Mouse (Mus musculus) ZHBTc4 (cell line): ENCODE data around the gene Vamp3.
A peak's percentile ranks its signal among the peaks of the same experiment; 100 is the strongest.

Experiments used
- DNase-seq: peaks from one replicate; pipeline ENCODE4 v3.0.0-alpha.2; 2011; ENCODE audit warnings: low read depth, low spot score

Gene Vamp3

GRCm38 (mm10) chr4:151057347-151058321, at the start of gene Vamp3:
Gene Vamp3 (minus strand): TSS chr4:151057963.
- peak; percentile 100 for DNase-seq

DNA sequence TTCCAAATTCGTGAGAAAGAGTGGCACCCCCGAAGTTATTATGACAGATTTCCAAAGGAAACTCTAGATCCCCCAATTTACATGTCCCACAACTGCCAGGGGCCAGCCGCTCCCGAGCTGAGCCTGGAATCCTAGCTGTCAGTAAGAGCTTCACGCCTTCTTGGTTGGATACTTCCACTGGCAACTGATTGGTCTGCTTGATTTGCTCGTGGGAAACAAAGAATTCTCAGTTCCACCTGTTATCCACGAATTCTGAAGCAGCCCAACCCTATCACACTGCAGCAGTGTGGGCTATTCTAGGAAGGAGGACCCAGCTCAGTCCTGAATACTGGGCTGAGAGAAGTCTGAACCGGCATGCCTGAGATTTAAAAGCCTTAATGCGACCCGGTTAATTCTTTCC, 48.7 kb upstream of the Vamp3 start:
- DNase-seq, result no peak

DNA sequence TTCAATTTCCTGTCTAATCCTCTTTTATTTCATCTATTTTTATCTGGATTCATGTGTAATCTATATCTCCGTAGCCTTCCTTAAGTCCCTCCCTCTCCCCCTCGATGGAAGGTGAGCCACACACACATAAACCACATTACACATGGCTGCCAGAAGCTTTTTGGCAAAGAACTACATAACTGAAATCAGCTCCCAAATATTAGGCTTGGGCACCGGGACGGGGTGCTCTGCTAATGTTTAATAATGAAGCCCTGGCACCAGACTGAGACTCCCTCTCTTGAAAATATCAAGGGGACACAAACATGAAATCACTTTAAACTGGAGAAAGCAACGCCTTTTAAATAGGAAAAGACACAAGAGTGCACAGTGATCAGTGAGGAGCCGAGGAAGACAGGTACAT, 48.1 kb upstream of the Vamp3 start:
- DNase-seq, result no peak

GRCm38 (mm10) chr4:151104147-151104546, 46.4 kb upstream of the Vamp3 start:
- no peak for DNase-seq

GRCm38 (mm10) chr4:151103646-151104045, 45.9 kb upstream of the Vamp3 start:
- DNase-seq, result no peak

GRCm38 (mm10) chr4:151097104-151097438, 39.3 kb upstream of the Vamp3 start:
- no peak for DNase-seq

DNA sequence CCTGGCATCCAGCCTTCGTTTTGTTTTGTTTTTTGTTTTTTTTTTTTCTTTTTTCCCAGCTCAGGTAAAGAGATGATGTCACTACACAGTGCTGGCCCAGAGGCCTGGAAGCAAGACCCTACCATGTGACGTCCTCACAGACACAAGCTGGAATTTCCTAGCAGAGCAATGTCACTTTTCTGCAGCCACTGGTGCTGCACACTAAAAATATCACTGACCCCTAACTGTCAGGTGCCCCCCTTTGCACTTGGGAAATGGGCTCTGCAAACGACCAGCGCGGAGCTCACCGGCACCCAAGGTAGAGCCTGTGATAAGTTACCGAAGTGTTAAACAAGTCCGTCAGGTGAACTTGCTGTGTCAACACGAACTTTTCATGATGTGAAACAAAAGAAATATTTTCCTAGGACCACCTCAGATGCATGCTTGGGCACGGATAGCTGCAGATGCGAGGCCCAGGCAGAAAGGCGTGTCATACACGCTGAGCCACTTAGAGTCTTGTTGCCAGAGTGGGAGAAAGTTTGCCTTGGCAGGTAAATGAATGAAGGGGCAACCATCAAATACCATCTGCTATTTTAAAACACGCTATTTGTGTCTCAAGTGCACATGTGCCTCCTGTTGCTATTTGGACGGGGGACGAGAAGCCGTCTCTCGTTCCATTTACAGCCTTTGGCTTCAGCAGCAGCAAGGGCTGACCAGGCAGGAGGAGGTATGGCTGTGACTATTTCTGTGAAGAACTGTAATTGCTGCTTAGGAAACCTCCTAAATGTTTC, 38.8 kb upstream of the Vamp3 start:
- DNase-seq, result no peak

GRCm38 (mm10) chr4:151095207-151095606, 37.4 kb upstream of the Vamp3 start:
- DNase-seq, result peak; percentile 79

- DNase-seq, result no peak
Observed at GRCm38 (mm10) chr4:151089270-151089669, 31.5 kb upstream of the Vamp3 start, which contains the start of gene Gm13090. Gene Gm13090 (plus strand): TSS chr4:151089570.

- no peak for DNase-seq
Observed at GRCm38 (mm10) chr4:151088819-151089218, 31.1 kb upstream of the Vamp3 start.

DNA sequence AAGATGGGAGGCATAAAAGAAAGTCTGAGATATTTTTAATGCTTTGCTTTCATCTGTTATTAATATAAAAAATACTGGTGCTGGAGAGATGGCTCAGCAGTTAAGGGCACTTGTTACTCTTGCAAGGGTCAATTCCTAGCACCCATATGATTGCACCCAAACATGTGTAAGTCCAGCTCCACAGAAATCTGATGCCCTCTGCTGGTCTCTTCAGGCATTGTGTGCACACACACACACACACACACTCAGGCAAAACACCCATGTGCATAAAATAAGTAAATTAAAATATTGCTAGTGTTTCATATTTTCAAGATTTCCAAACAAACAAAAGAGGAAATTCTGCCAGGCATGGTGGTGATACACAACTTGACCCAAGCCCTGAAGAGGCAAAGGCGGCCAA, 29.6 kb upstream of the Vamp3 start:
- DNase-seq, result no peak

DNA sequence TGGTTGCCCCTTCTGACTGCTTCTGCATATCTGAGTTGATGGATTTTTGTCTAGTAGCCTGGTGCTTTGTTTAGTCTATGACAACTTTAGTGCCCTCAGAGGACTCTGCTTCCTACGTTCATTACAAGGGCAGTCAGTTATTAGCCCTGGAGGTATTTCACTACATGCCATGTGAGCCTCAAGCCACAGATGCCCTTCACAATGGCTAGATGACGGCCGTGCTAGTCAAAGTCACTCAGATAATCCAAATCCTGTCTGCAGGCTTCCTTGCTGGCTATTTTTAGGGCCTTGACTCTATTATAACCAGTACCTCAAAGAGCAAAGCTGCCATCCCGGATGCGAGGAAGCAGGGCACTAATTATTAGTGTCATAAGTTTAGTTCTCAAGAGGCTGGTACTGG, 25.3 kb upstream of the Vamp3 start:
- no peak for DNase-seq

- DNase-seq, result no peak
Observed at GRCm38 (mm10) chr4:151081977-151082376, 24.2 kb upstream of the Vamp3 start.

DNA sequence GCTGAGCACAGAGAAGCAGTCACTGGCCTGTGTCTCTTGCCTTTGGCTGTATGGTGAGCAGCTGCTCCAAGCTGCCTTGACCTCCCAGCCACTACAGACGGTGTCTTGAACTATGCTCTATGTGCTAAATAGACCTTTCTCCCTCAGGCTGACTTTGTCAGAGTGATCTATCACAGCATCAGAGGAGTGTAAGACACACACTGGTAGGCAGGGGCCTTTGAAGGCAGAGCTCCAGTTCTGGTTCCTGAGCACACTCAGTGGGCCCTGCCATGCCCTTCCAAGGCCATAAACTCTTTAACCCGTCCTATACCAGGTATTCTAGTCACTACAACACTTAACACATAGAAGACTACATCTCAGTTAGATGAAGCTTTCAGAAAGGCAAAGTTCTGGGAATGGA, 23.6 kb upstream of the Vamp3 start:
- no peak for DNase-seq

DNA sequence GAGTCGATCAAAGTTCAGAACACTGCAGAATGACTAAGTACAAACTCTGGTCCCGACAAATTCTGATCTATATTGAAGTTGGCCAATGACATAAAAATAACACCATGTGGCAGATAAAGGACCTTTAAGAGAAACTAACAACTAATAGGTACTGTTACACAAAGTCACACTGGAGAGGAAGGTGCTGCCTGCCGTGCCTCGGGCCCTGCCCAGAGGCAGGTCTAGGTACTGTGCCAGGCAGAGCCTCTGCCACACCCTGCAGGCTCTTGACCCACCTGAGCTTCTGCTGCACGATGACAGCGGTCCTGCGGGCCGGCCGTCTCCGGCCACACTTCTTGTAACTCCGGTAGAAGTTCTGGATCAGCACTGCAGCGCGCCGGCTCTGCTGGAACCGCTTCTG, 17.1 kb upstream of the Vamp3 start:
- DNase-seq, result no peak

DNA sequence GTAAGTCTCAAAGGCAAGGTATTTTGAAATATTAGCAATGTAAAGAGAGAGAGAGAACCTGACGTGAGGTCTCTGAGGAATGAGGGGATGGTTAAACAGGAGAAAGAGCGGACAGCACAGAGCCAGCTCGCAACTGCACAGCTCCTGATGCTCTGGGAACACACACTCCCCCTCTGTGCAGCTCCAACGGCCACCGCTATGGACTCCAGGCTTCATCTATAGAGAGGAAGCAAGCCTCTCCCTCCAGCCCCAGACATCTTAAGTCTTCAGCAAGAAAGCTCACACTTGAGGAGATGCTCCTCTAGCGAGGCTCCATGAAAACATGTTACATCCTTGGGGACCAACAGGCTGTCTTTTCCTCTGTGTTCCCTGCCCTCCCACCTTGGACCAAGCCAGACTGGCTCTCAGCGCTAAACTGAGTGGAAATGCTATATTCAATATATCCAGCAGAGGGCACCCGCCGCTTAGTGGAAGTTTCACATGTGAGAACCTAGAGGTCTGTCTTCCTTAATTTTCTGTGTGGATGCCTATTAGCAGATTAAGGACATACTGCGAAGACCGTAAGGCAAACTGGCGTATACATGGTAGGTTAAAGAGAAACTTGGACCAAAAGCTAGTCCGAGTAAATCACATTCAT, 15.5 kb upstream of the Vamp3 start:
- DNase-seq, result peak; percentile 75

- no peak for DNase-seq
Observed at GRCm38 (mm10) chr4:151070962-151071361, 13.2 kb upstream of the Vamp3 start.

DNA sequence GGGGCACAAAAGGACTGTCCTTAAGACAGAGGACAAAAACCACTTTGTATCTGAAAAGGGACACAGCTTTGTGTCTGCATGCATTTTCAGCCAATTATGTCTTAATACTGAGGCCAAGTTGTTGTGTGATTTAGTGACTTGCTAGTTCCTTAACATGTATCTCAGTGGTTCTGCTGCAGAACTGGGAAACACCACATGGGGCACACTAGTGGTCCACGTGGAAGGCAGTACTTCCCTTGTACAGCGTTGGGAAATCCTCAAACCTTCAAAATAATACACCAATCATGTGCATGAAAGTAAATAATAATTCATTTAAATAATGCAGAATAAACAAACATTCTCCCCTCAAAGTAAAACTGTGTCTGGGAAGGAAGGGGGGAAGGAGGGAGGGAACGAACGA, 11.0 kb upstream of the Vamp3 start:
- DNase-seq, result no peak

- DNase-seq, result no peak
Observed at GRCm38 (mm10) chr4:151059566-151059965, 1.8 kb upstream of the Vamp3 start.

DNA sequence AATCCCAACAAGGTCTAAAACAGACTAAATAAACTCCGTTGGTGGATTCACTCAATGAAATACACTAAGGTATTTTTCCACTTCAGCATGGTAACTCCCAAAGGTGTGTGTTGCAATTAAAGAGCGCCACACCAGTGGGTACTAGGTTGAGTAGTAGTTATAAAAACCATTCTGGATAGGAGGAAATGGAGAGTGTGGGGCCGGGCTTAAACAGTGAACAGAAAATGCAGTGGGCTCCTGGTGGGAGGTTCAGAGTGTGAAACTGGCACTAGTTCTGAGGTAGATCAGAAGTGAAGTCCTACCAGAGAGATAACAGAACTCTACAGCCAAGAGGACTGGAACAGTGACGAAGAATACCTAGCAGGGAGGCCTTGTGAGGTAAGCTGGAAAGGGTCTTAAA, 871 bp upstream of the Vamp3 start:
- DNase-seq, result no peak

GRCm38 (mm10) chr4:151051162-151051561, 6.6 kb downstream of the Vamp3 start:
- DNase-seq, result no peak

DNA sequence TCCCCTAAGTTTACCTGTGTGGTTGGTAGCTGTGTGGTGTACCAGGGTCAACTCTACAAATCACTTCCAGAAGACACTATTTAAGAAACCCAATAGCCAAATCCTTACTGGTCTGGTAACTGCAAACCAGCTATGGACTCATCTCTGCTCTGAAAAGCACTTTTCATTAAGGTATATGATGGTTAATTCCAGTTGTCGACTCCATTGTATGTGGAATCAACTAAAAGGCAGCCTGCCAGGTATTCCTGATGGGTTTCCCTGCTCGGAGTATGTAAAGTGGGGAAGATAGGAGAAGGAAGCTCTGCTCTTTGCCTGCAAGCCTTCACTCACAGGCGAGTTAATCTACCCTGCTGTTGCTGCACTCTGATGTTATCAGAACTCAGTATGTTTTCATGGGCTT, 11.2 kb downstream of the Vamp3 start:
- DNase-seq, result no peak
